Mouse (Mus musculus): ENCODE data around the gene Ikbke. TPM values are rescaled to one million over a fixed set of nuclear protein-coding genes. Genes with fewer than 3 reads are reported as not detected.

Ikbke gene
- total RNA-seq, 2 experiments from 2014 or later: 2.9 to 3.1 TPM

Other genes with a start within 250 kb of the Ikbke start
- gene Mapkapk2, start 181.8 kb downstream of the Ikbke start, total RNA-seq (2021): 100 to 1,000 TPM; 204 to 224 TPM
- gene Dyrk3, start 141.3 kb downstream of the Ikbke start, total RNA-seq (2021): under 1 TPM; 0.32 to 0.91 TPM
- 10 to 100 TPM; 36.3 to 36.7 TPM for gene Eif2d, start 126.4 kb downstream of the Ikbke start, total RNA-seq (2021)
- gene Rassf5, start 34.3 kb downstream of the Ikbke start, total RNA-seq (2021): 1 to 10 TPM; 3.9 to 5.4 TPM
- gene Srgap2, start 247.7 kb upstream of the Ikbke start, total RNA-seq (2021): 10 to 100 TPM; 34.2 to 36.0 TPM
- gene Fam72a, start 248.3 kb upstream of the Ikbke start, total RNA-seq (2021): 1 to 10 TPM; 1.1 to 1.2 TPM